Mouse (Mus musculus) midbrain, embryonic 16.5 days (tissue): ENCODE measurements around the gene Zfp9. TPM values are rescaled to one million over a fixed set of nuclear protein-coding genes. Genes with fewer than 3 reads are reported as not detected.

ENCODE experiments used
- ATAC-seq: fragments of 200-750 bp; cut with Nextera tagmentation; 2 replicates; pipeline ENCODE4 v1.8.0; 2017; ENCODE audit warnings: moderate TSS enrichment
- H3K27ac ChIP-seq: fragments of 300-500 bp; sonication (generic); 2 replicates; pipeline ENCODE4 v1.5.1; 2014; ENCODE audit warnings: mild to moderate bottlenecking, low read length, mixed read lengths
- H3K27me3 ChIP-seq: fragments of 300-500 bp; sonication (generic); 2 replicates; pipeline ENCODE4 v1.6.1; 2014; ENCODE audit warnings: low read depth, low read length, mixed read lengths; ENCODE audit not compliant: control insufficient read depth, insufficient read depth
- H3K36me3 ChIP-seq: fragments of 300-500 bp; sonication (generic); 2 replicates; pipeline ENCODE4 v1.6.1; 2014; ENCODE audit warnings: mild to moderate bottlenecking, low read length, moderate library complexity, mixed read lengths; ENCODE audit not compliant: control insufficient read depth, insufficient read depth
- H3K4me1 ChIP-seq: fragments of 300-500 bp; sonication (generic); 2 replicates; pipeline ENCODE4 v1.6.1; 2014; ENCODE audit warnings: mild to moderate bottlenecking, low read length, mixed read lengths; ENCODE audit not compliant: control insufficient read depth, insufficient read depth
- H3K4me2 ChIP-seq: fragments of 300-500 bp; sonication (generic); 2 replicates; pipeline ENCODE4 v1.6.1; 2014; ENCODE audit warnings: mild to moderate bottlenecking, low read length, mixed read lengths
- H3K4me3 ChIP-seq: fragments of 300-500 bp; sonication (generic); 2 replicates; pipeline ENCODE4 v1.5.1; 2014; ENCODE audit warnings: low read depth, mild to moderate bottlenecking, low read length, moderate library complexity, mixed read lengths
- H3K9ac ChIP-seq: fragments of 300-500 bp; sonication (generic); 2 replicates; pipeline ENCODE4 v1.6.1; 2014; ENCODE audit warnings: low read depth, low read length, mixed read lengths
- H3K9me3 ChIP-seq: fragments of 300-500 bp; sonication (generic); replicated peaks from 2 replicates; pipeline ENCODE4 v1.6.1; 2014; ENCODE audit warnings: mild to moderate bottlenecking, low read length, mixed read lengths; ENCODE audit not compliant: control insufficient read depth, poor library complexity, severe bottlenecking
- WGBS: fragments of 180-500 bp; shearing (Covaris S2); extraction: QIAGEN DNeasy Blood & Tissue Kit; methylation state at CpG from one replicate; pipeline ENCODE4 v1.1.7; 2014; 5-methylcytosine and 5-hydroxymethylcytosine counted together
- polyA plus RNA-seq: library from polyadenylated mRNA; unstranded; fragments of >200 nt; fragmentation: Nextera tagmentation; extraction: Ambion mirVana; gene quantifications from 2 replicates; pipeline ENCODE4 v1.2.1, GENCODE M21; 2015

The Zfp9 gene
- polyA plus RNA-seq, result 13.7 and 14.8 TPM in 2 replicates

GRCm38 (mm10) chr6:118478957-118479708 is at the start of gene Zfp9:
Gene Zfp9 (minus strand): TSS chr6:118479320.
- H3K9me3 ChIP-seq, result no peaks in the 10 kb centered on the region
- H3K4me1 ChIP-seq, result peaks cover 11% of the 10 kb centered on the region
- peaks cover 10% of the 10 kb centered on the region for H3K27me3 ChIP-seq
- H3K9ac ChIP-seq, result peak within 1 kb of the TSS; percentile 78
- WGBS, result under 1% methylated on average over 54 of the region's 57 CpGs
- H3K27ac ChIP-seq, result peak within 1 kb of the TSS; percentile 87
- H3K36me3 ChIP-seq, result no peaks in the 10 kb centered on the region
- peak within 1 kb of the TSS; percentile 69 for H3K4me3 ChIP-seq
- H3K4me2 ChIP-seq, result peak within 1 kb of the TSS; percentile 77
- ATAC-seq, result peak; percentile 94

DNA sequence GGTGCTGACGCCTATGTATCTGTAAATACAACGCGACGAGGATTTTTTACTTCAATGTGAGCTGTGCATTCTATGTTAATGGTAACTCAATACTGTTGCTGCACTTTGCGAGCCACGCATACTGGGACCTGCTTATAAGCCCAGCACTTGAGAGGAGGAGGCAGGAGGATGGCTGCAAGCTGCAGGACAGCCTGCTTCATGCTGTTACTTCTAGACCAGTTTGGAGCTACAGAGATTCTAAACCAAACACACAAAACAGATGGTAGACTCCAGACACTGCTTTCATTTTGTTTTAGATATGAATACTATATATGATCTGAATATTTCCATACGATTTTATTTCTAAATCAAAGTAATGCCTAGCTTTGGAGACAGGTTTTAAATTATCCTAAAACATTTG is 41.5 kb upstream of the Zfp9 start:
- Histone ChIP-seq H3K9me3 (no peaks in the 10 kb centered on the region), H3K4me1 (no peaks in the 10 kb centered on the region), H3K4me3 (no peak overlapping the region), H3K27ac (no peak overlapping the region), H3K4me2 (no peak overlapping the region), H3K36me3 (peaks cover 51% of the 10 kb centered on the region), H3K9ac (no peak overlapping the region), H3K27me3 (no peaks in the 10 kb centered on the region)
- no peak for ATAC-seq
- 93% methylated on average over 7 of the region's 7 CpGs for WGBS

- ATAC-seq, result no peak
- Histone ChIP-seq H3K27me3 (no peaks in the 10 kb centered on the region), H3K4me2 (no peak overlapping the region), H3K36me3 (peaks cover 39% of the 10 kb centered on the region), H3K9ac (no peak overlapping the region), H3K4me3 (no peak overlapping the region), H3K4me1 (no peaks in the 10 kb centered on the region), H3K9me3 (no peaks in the 10 kb centered on the region; the same call in 1 of the 2 replicates), H3K27ac (no peak overlapping the region)
- 92% methylated on average over 12 of the region's 12 CpGs for WGBS
These were observed 34.4 kb upstream of the Zfp9 start for GRCm38 (mm10) chr6:118513335-118514012.

GRCm38 (mm10) chr6:118499010-118499409 is 19.9 kb upstream of the Zfp9 start:
- peaks cover 18% of the 10 kb centered on the region for H3K36me3 ChIP-seq
- H3K27ac ChIP-seq, result no peak overlapping the region
- H3K4me3 ChIP-seq, result no peak overlapping the region
- H3K4me2 ChIP-seq, result no peak overlapping the region
- no peaks in the 10 kb centered on the region for H3K9me3 ChIP-seq
- H3K9ac ChIP-seq, result no peak overlapping the region
- ATAC-seq, result no peak
- H3K27me3 ChIP-seq, result no peaks in the 10 kb centered on the region
- 94% methylated on average over 7 of the region's 7 CpGs for WGBS
- H3K4me1 ChIP-seq, result no peaks in the 10 kb centered on the region

DNA sequence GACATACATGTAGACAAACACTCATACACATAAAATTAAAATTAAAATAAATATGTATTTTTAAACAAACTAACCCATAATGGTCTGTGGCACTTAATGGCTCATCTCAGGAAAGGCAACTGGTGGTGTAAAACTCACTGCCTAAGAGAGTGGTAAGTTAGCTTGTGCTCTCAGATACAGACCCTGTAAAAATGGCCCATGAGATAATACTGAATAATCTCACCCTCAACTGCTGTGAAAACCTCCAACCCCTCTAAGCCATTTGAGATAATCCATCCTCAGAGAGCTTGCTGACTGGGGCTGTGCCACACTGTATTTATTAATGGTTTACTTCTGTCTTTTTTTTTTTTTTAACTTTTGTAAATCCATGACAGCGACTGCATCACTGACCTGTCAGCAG is 3.0 kb upstream of the Zfp9 start:
- no peaks in the 10 kb centered on the region for H3K36me3 ChIP-seq
- peaks cover 10% of the 10 kb centered on the region for H3K27me3 ChIP-seq
- H3K27ac ChIP-seq, result no peak overlapping the region
- peaks cover 4% of the 10 kb centered on the region for H3K4me1 ChIP-seq
- no peaks in the 10 kb centered on the region for H3K9me3 ChIP-seq
- no peak overlapping the region for H3K9ac ChIP-seq
- H3K4me3 ChIP-seq, result no peak overlapping the region
- no peak for ATAC-seq
- H3K4me2 ChIP-seq, result no peak overlapping the region
- 75% methylated on average over 1 of the region's 1 CpGs for WGBS

DNA sequence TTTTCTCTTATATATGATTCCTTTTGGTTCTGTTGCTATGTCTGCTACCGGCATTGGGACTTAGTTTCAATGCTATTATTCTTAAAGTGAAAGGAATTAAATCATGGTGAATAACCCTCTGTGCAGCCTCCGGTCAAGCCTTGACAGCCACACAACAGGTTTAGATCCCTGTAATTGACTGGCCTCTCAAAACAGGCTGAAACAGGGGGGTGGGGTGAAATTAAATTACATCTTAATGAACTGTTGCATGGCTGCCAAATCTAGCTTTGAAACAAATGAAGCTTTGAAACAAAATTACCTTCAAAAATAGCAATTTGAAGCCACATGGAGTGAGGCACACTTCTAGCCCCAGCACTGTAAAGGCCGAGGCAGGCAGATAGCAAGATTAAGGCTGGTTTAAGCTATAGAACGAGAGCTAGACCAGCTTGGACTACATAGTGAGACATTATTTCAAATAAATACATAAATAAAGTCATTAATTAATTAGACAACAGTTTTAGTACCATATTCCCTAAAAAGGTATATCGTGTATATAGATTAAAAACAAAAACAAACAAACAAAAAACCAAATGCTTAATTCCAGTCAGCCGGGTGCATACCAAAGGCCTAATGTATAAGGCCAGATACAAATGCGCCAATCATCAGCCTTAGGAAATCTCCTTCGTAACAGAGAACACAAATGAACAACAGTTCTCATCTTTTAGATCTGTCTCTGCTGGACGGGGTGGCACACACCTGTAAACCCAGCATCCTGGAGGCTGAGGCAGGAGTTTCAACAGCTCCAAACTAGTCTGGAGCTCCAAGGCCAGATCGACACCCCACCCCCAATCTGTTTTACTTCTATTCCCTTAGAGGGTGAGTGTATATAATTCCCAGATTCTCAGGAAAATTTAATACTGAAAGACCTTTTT is 990 bp downstream of the Zfp9 start:
- H3K36me3 ChIP-seq, result no peaks in the 10 kb centered on the region
- WGBS, result 11% methylated on average over 10 of the region's 10 CpGs
- peak overlapping the region; percentile 69 for H3K4me3 ChIP-seq
- peaks cover 11% of the 10 kb centered on the region for H3K4me1 ChIP-seq
- H3K27me3 ChIP-seq, result peaks cover 6% of the 10 kb centered on the region
- no peaks in the 10 kb centered on the region for H3K9me3 ChIP-seq
- peak overlapping the region; percentile 77 for H3K4me2 ChIP-seq
- peak overlapping the region; percentile 78 for H3K9ac ChIP-seq
- H3K27ac ChIP-seq, result peak overlapping the region; percentile 87
- ATAC-seq, result peak; percentile 40

GRCm38 (mm10) chr6:118462069-118462705 is 16.9 kb downstream of the Zfp9 start:
- WGBS, result 82% methylated on average over 15 of the region's 15 CpGs
- Histone ChIP-seq H3K9ac (no peak overlapping the region), H3K4me2 (no peak overlapping the region), H3K27ac (no peak overlapping the region), H3K4me1 (no peaks in the 10 kb centered on the region), H3K4me3 (no peak overlapping the region), H3K27me3 (no peaks in the 10 kb centered on the region), H3K9me3 (no peaks in the 10 kb centered on the region), H3K36me3 (peaks cover 33% of the 10 kb centered on the region)
- ATAC-seq, result no peak

DNA sequence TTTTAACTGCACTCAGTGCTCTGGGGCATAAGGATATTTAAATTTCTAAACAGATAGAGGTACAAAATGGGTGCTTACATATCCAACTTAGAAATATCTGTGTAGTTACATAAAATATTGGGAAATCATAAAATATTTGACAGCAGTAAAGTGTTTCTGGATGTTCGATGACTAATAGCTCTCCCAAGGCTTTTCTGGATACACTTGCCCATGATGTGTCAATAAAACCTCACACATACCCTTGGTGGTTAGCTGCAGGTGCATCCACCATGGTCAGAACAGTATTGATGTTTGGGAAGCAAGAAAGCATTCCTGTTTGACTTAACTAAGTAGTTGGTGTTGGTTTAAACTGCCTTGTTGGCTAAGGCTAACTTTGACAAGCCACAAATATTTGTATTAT is 21.4 kb downstream of the Zfp9 start:
- Histone ChIP-seq H3K27ac (no peak overlapping the region), H3K9ac (no peak overlapping the region), H3K4me3 (no peak overlapping the region), H3K9me3 (no peaks in the 10 kb centered on the region), H3K4me1 (peaks cover 17% of the 10 kb centered on the region), H3K27me3 (no peaks in the 10 kb centered on the region), H3K4me2 (no peak overlapping the region), H3K36me3 (peaks cover 11% of the 10 kb centered on the region; the same call in 1 of the 2 replicates)
- no peak for ATAC-seq
- 87% methylated on average over 1 of the region's 1 CpGs for WGBS
